Mouse (Mus musculus): ENCODE data around the gene Gtf2h1. TPM values are rescaled to one million over a fixed set of nuclear protein-coding genes. Genes with fewer than 3 reads are reported as not detected.
"Not testable (repeated sequence)": the region's sequence is repeated elsewhere in the genome, so short reads cannot be mapped to it uniquely, and the experiment has no call there.

Gtf2h1 gene
- total RNA-seq (2017) = 66.3 to 96.5 TPM (median 95.7 TPM) in 3 replicates

DNA sequence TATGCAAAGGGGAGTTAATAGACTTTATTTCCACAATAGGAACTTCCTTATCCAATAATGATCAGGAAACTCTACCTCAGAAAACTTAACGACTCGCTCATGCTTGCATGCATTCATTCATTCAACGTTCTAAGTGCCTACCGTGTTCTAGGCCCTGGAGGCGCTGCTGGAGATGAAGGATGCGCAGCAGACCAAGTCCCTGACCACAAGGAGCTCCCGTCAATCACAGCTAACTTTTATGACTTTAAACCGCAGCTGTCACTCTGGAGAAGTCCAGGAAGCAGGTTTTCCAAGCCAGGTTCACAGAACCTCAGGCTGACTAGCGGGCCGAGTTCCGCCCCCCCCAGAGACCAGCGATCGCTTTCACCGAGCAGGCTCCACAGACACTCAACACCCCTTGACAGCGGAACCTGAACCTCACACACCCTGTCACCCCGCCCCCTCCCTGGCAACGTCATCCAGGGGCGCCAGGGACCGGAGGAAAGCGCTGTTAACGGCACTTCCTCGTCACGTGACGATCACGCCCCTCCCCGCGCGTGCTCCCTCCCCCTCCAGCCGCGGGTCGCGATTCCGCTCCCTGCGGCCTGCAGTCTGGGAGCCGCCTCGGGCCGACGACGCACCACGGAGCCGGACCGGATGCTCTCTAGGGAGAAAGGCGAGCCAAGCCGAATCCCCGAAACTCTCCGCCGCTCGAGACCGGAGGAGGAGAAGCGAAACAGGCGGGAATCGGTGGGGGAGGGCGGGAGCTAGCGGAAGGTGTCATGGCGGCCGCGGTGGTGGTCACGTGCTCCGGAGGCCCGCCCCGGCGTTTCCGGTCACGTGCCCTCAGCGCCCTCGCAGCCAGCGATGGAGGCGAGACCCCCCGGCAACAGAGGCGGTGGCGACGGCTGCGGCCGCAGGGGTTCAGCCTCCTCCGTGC, at the start of gene Gtf2h1, which contains the start of gene Hps5:
Gene Gtf2h1, plus strand, starts transcription at position 817 of the 919 bp plus-strand sequence.
Gene Hps5, minus strand, starts transcription at position 778 of the 919 bp plus-strand sequence.
- peak; percentile 97 for ATAC-seq (replicated peaks; ENCODE audit: insufficient number of reproducible peaks, low FRiP score, low TSS enrichment, poor library complexity, severe bottlenecking)

DNA sequence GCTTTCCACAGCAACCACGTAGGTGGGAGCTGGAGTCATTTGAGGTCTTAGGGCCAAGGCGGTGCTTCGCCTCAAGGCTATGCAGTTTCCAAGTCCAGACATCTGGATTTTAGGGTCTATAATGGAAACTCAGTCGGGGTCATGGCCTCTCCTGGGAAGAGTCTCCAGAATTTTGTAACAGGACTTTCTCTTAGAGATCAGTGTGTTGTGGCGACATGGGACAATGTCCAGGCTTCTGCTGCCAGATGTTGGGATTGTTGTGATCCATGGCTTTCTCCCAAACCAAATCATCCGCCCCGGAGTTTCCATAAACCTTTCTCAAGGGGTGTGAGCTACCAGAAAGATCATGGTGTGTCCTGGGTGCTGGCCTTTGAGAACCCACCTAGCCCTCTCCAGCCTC, 49.5 kb upstream of the Gtf2h1 start:
- ATAC-seq (replicated peaks; ENCODE audit: insufficient number of reproducible peaks, low FRiP score, low TSS enrichment, poor library complexity, severe bottlenecking) = no peak

DNA sequence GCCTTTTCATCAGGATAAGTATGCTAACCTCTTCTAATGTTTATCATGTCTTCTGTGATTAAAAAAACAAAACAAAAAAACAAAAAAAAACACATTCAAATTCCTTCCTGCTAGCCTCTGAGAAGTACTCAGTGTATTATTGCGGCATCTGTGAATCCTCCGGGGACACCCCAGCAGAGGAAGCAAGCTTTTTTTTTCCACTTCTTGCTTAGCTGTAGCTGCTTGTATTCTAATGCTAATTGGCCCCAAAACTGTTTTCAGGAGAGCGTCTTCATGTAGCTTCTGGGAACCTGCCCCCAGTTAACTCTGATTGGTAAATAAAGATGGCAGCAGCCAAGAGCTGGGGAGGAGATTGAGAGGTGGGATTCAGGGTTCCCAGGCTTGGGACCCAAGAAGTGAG, 47.4 kb upstream of the Gtf2h1 start:
- ATAC-seq (replicated peaks; ENCODE audit: insufficient number of reproducible peaks, low FRiP score, low TSS enrichment, poor library complexity, severe bottlenecking) = no peak

GRCm38 (mm10) chr7:46751490-46751889, 44.4 kb upstream of the Gtf2h1 start, which contains the start of gene Saa2:
Gene Saa2 (plus strand): TSS chr7:46751790.
- no peak for ATAC-seq (replicated peaks; ENCODE audit: insufficient number of reproducible peaks, low FRiP score, low TSS enrichment, poor library complexity, severe bottlenecking)

DNA sequence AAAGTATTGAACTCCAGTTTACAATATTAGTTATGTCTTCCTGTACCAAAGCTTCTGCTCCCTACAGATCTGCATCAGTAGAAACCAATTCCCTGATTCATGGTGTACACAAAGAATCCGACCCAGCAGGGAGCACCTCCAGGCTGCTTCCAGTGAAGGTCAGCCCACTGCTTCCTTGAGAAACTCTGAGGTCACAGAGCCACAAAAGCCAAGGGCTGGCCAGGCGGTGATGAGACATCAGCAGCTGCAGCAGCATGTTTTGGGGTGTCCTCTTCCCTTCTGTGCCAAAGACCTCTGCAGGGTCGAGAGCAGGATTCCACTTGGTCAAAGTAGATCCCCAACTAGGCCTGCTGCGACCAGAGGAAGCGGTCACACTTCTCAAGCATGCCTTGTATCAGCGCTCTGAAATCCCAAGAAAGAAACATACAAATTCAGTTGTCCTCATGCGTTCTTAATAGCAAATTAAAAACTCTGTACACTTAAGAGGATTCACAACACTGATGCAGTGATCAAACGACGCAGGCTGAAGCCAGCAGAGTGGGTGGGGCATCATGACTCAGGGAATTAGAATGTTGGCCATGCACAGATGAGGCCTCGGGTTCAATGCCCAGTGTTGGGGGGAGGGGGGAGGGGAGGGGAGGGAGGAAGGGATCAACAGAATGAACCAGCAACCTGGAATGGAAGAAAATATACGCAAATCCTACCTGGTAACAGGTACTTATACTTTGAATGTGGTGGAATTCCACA, 34.7 kb upstream of the Gtf2h1 start:
- no peak for ATAC-seq (replicated peaks; ENCODE audit: insufficient number of reproducible peaks, low FRiP score, low TSS enrichment, poor library complexity, severe bottlenecking)

- ATAC-seq (replicated peaks; ENCODE audit: insufficient number of reproducible peaks, low FRiP score, low TSS enrichment, poor library complexity, severe bottlenecking) = no peak
These were observed 33.3 kb upstream of the Gtf2h1 start for GRCm38 (mm10) chr7:46762601-46763000.

DNA sequence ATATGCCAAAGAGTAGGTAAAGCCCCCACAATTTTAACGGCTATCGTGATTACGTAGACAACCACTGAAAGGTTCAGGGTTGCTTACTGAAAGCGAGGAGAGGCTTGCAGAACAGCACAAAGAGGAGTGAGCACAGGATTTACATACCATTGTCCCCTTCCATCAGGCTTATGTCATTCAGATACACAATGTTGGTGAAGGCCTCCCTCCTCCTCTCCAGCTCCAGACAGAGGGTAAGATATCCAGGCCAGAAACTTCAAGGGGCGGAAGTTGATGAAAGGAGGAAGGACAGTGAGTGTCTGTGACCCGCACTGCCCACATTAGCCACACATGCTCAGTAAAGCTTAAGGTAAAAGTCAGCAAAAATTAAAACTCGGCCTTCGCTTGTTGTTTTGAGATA, 31.2 kb upstream of the Gtf2h1 start:
- ATAC-seq (replicated peaks; ENCODE audit: insufficient number of reproducible peaks, low FRiP score, low TSS enrichment, poor library complexity, severe bottlenecking) = no peak

DNA sequence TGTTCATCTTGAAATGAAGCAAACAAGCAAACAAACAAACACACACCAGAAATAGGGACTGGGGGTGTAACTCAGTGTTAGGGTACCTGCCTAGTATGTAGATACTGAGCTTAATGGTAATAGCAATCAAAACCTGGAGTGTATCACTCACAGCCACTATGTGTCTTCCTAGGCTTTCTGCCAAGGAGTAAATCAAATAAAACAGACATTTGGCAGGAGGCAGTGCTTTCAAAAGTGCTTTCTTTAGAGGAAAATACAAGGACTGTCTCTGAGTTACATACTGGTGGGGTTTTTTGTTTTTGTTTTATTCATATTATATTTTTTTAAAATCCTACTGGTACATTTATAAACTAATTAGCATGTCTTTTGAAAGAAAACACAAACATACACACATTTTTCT, 28.5 kb upstream of the Gtf2h1 start:
- ATAC-seq (replicated peaks; ENCODE audit: insufficient number of reproducible peaks, low FRiP score, low TSS enrichment, poor library complexity, severe bottlenecking) = no peak

- ATAC-seq (replicated peaks; ENCODE audit: insufficient number of reproducible peaks, low FRiP score, low TSS enrichment, poor library complexity, severe bottlenecking) = no peak
These were observed 27.5 kb upstream of the Gtf2h1 start for GRCm38 (mm10) chr7:46768451-46768850.

DNA sequence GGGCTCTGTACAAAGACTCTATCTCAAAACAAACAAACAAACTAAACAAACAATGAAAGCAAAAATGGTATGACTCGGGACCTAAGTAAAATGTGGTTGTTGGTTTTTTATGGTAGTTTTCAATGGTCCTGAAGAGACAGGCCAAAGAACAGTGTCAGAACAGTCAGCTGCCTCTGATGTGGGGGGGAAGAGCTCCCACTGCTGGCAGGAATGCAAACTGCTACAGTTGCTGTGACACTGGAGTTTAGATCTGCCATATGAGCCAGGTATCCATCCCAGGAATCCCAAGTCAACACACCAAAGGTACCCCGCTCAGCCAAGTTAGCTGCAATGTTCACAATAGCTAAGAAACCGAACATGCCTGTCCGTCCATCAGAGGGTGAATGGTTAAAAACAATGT, 25.2 kb upstream of the Gtf2h1 start:
- peak; percentile 68 for ATAC-seq (replicated peaks; ENCODE audit: insufficient number of reproducible peaks, low FRiP score, low TSS enrichment, poor library complexity, severe bottlenecking)

- ATAC-seq (replicated peaks; ENCODE audit: insufficient number of reproducible peaks, low FRiP score, low TSS enrichment, poor library complexity, severe bottlenecking) = no peak
These were observed 6.6 kb upstream of the Gtf2h1 start for GRCm38 (mm10) chr7:46789177-46789849.

GRCm38 (mm10) chr7:46793871-46794270, 2.0 kb upstream of the Gtf2h1 start:
- no peak for ATAC-seq (replicated peaks; ENCODE audit: insufficient number of reproducible peaks, low FRiP score, low TSS enrichment, poor library complexity, severe bottlenecking)

DNA sequence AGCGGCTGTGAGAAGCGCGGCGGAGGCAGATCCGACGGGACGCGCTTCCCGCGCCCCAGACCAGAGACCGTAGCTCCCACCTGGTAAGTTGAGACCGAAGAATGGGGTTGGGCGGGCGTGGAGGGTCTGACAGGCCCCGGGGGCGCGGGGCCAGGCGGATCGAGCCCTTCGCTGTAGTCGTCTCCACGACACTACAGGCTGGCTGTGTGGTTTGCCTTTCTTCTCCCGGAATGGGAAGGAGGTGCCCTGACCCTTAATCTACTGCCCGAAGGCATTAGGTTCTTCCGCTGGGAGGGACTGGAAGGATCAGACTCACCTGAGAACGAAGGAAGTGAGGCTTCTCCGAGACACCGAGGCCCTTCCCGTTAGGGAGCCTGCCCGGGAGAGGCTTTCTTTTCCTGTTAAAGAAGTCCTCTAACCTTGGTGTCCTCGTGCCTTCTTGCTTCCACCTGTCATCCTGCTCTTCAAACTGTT, 340 bp downstream of the Gtf2h1 start:
- 0 out of 2 replicates have a peak, but pooled peaks have one; percentile 6 for ATAC-seq (replicated peaks; ENCODE audit: insufficient number of reproducible peaks, low FRiP score, low TSS enrichment, poor library complexity, severe bottlenecking)

DNA sequence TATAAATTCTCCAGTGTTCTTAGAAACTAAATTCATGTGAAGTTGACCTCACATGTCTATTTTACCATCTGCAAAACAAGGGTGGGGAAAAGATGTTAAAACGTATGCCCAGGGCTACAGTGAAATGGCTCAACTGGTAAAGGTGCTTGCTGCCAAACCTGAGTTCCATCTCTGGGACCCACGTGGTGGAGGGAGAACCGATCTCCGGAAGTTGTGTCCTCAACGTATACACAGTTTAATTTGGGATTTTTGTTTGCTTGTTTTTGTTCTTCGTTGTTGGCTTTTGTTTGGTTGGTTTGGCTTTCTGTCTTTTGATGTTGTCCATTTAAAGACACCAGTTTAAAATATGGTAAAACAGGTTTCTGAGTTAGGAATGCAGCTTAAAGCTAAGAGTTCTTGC, 876 bp downstream of the Gtf2h1 start:
- ATAC-seq (replicated peaks; ENCODE audit: insufficient number of reproducible peaks, low FRiP score, low TSS enrichment, poor library complexity, severe bottlenecking) = no peak

DNA sequence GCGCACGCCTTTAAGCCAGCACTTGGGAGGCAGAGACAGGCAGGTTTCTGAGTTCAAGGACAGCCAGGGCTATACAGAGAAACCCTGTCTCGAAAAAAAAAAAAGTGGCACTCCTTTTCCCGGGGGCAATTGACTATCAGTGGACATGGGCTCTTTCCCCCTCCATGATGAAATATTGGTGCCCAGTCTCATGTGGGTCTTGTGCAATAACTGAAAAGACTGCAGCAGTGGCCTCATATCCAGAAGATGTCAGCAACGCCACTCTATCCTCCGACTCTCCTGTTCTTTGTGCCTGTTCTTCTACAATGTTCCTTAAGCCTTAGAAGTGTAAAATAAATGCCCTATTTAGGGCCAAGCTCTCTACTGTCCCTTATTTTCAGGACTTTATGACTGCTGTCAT, 14.4 kb downstream of the Gtf2h1 start:
- ATAC-seq (replicated peaks; ENCODE audit: insufficient number of reproducible peaks, low FRiP score, low TSS enrichment, poor library complexity, severe bottlenecking) = no peak

DNA sequence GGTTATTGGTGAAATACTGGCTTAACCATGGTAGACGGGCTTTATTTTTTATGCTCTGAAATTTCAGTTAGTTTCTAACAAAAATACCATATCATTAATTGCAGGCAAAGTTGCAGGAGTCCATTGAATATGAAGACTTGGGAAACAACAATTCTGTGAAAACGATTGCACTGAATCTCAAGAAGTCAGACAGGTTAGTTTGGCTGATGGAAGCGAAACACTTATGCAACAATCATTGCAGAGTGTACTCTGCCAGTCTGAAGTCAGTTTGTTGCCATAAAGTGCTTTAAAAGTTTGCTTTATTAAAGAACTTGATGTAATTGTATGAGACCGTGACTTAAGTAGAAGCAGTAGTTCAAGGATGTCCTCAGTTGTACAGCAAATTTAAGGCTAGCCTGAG, 18.1 kb downstream of the Gtf2h1 start:
- ATAC-seq (replicated peaks; ENCODE audit: insufficient number of reproducible peaks, low FRiP score, low TSS enrichment, poor library complexity, severe bottlenecking) = no peak

GRCm38 (mm10) chr7:46820876-46821632, 25.2 kb downstream of the Gtf2h1 start:
- ATAC-seq (replicated peaks; ENCODE audit: insufficient number of reproducible peaks, low FRiP score, low TSS enrichment, poor library complexity, severe bottlenecking) = not testable (repeated sequence)

DNA sequence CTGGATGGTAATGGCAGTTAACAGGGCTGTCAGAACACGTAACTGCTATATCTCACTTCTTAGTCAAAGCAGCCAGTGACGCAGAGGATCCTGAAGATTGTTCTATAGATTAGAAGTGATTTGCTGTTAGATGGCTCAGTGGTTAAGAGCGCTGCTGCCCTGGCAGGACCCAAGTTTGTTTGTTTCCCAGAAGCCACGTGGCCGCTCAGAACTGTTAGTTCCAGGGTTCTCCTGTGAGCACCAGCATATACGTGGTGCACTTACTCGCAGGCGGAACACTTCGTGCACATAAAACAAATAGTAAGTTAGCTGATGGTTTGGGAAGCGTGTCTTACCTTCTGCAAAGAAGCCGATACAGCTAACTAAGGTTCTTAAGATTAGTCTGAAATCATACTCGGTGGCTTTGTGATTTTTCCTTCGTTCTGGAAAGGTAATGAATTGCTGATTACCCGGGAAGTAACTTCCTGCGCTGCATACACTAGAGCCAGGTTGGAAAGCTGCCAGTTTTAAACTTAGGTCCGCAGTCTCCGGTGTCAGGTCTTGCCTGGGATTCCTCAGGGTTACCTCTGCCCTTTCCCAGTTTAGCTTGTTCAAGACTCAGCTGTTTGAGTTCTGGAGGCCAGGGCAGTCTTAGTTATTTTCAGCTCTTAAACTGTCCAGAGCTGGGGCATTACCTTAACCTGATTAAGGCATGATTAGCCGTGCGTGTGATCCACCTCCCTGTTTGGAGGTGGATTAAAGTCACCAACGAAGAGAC, 31.3 kb downstream of the Gtf2h1 start:
- no peak for ATAC-seq (replicated peaks; ENCODE audit: insufficient number of reproducible peaks, low FRiP score, low TSS enrichment, poor library complexity, severe bottlenecking)

Data from monocyte, adult 5-6 weeks (primary cell).